Mouse (Mus musculus) thymus, adult 2 months (tissue): ENCODE results near the gene Bbs5.

Experiments
- CTCF ChIP-seq: fragments of 200-500 bp; IDR thresholded peaks from 2 replicates; pipeline ENCODE4 v1.5.1; 2012; ENCODE audit warnings: mild to moderate bottlenecking, control low read depth, low read length, moderate library complexity, borderline replicate concordance; ENCODE audit not compliant: control insufficient read depth, poor library complexity, insufficient read depth; ENCODE audit errors: extremely low read depth
- POLR2A ChIP-seq: fragments of 200-500 bp; IDR thresholded peaks from 2 replicates; pipeline ENCODE4 v1.6.1; 2012; ENCODE audit warnings: mild to moderate bottlenecking, low read length, control low read depth, moderate library complexity; ENCODE audit not compliant: control insufficient read depth, poor library complexity, insufficient read depth; ENCODE audit errors: extremely low read depth

DNA sequence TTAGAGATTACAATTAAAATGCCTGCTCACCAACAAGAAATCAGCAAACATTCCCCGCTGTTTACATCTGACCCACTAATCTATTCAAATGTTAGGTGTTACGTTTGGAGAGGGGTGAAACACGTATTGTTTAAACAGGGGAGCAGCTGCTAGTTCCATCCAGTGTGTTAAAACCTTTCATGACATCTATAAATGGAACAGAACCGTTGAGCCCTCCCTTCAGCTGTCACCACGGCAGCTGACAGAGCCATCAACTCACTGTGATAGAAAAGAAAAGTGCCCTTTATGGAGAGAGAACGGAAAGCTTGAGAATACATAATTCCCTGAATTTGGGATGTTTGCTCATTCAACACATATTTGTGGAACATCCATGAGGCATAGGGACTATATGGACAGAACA is 21.4 kb downstream of the Bbs5 start:
- TF ChIP-seq POLR2A = no peak
- no peak for TF ChIP-seq CTCF
